Mouse (Mus musculus) forebrain, embryonic 15.5 days (tissue): ENCODE measurements at regions not wholly inside any gene's neighbourhood (a gene's known extent, or its start where the extent isn't known, plus 50 kb on each side); places are given as distances from the start of the nearest gene placed in this dataset.

ENCODE experiments used
- ATAC-seq: fragments of 200-750 bp; cut with Nextera tagmentation; replicated peaks from 2 replicates; pipeline ENCODE4 v1.8.0; 2017; ENCODE audit warnings: mild to moderate bottlenecking, moderate TSS enrichment, moderate library complexity
- H3K27ac ChIP-seq: fragments of 300-500 bp; sonication (generic); replicated peaks from 2 replicates; pipeline ENCODE4 v1.5.1; 2015; ENCODE audit warnings: mild to moderate bottlenecking, inconsistent platforms
- H3K27me3 ChIP-seq: fragments of 300-500 bp; sonication (generic); 2 replicates; pipeline ENCODE4 v1.6.1; 2015; ENCODE audit warnings: inconsistent platforms
- H3K36me3 ChIP-seq: fragments of 300-500 bp; sonication (generic); 2 replicates; pipeline ENCODE4 v1.6.1; 2015; ENCODE audit warnings: mild to moderate bottlenecking, inconsistent platforms
- H3K4me1 ChIP-seq: fragments of 300-500 bp; sonication (generic); 2 replicates; pipeline ENCODE4 v1.6.1; 2015; ENCODE audit warnings: inconsistent platforms
- H3K4me2 ChIP-seq: fragments of 300-500 bp; sonication (generic); replicated peaks from 2 replicates; pipeline ENCODE4 v1.6.1; 2015; ENCODE audit warnings: mild to moderate bottlenecking, inconsistent platforms
- H3K4me3 ChIP-seq: fragments of 300-500 bp; sonication (generic); 2 replicates; pipeline ENCODE4 v1.5.1; 2015; ENCODE audit warnings: mild to moderate bottlenecking, inconsistent platforms
- H3K9ac ChIP-seq: fragments of 300-500 bp; sonication (generic); replicated peaks from 2 replicates; pipeline ENCODE4 v1.6.1; 2015; ENCODE audit warnings: mild to moderate bottlenecking, inconsistent platforms
- H3K9me3 ChIP-seq: fragments of 300-500 bp; sonication (generic); 2 replicates; pipeline ENCODE4 v1.6.1; 2016; ENCODE audit warnings: inconsistent platforms
- WGBS: fragments of 180-500 bp; shearing (Covaris S2); methylation state at CpG from one replicate; pipeline ENCODE4 v1.1.7; 2015; ENCODE audit warnings: mixed read lengths; 5-methylcytosine and 5-hydroxymethylcytosine counted together

DNA sequence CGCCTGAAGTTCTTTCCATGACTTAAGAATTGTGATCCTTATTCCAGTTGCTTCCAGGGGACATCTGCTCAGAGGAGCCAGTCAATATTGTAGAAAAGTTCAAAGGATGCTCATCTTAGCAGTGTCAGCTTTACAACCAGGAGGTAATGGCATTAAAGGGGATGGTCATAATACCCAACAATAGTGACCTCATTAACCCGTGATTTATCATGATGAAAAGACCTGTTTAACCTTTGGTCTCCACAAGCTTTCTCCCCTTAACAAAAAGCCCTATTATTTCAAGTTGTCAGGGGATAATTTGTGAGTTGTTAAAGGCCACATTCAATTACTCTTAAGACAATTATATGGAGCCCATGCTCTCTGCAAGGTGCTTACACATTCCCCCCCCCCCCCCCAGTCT lies 54.3 kb upstream of the Htatip2 start:
- Histone ChIP-seq H3K27me3 (peaks cover 55% of the 10 kb centered on the region), H3K4me3 (no peak overlapping the region), H3K9ac (no peak overlapping the region), H3K4me2 (no peak overlapping the region), H3K27ac (no peak overlapping the region), H3K4me1 (peaks cover 8% of the 10 kb centered on the region; the same call in 1 of the 2 replicates), H3K9me3 (no peaks in the 10 kb centered on the region), H3K36me3 (no peaks in the 10 kb centered on the region)
- 8% methylated on average over 2 of the region's 2 CpGs for WGBS
- ATAC-seq, result no peak

DNA sequence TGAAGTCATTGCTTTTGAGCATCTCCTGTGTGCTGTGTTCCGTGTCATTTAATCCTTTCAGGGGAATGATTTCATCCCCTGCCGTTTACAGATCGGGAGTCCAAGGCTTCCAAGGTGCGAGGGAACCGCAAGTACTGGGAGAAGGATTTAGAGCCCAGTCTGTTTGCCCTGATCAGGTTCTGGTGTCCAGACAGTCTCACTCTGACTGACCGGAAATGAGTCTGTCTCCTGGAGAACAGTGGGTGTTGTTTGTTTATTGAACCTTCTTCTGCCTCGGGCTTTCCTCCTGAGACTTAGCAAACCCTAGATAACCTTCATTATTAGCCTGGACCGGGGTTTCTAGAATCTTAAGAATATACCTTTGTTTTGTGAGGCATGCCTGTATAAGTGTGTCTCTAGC lies 58.2 kb upstream of the Htatip2 start:
- 13% methylated on average over 8 of the region's 8 CpGs for WGBS
- Histone ChIP-seq H3K4me2 (no peak overlapping the region), H3K9me3 (no peaks in the 10 kb centered on the region), H3K9ac (no peak overlapping the region), H3K36me3 (no peaks in the 10 kb centered on the region), H3K4me3 (no peak overlapping the region), H3K4me1 (peaks cover 21% of the 10 kb centered on the region), H3K27ac (no peak overlapping the region), H3K27me3 (peaks cover 70% of the 10 kb centered on the region)
- ATAC-seq, result no peak

- no peak overlapping the region for H3K9ac ChIP-seq
- peaks cover 64% of the 10 kb centered on the region for H3K27me3 ChIP-seq
- H3K27ac ChIP-seq, result no peak overlapping the region
- no peak overlapping the region for H3K4me3 ChIP-seq
- 23% methylated on average over 15 of the region's 15 CpGs for WGBS
- no peaks in the 10 kb centered on the region for H3K36me3 ChIP-seq
- H3K4me1 ChIP-seq, result peaks cover 21% of the 10 kb centered on the region
- H3K9me3 ChIP-seq, result no peaks in the 10 kb centered on the region
- H3K4me2 ChIP-seq, result no peak overlapping the region
- ATAC-seq, result no peak
Measured at GRCm38 (mm10) chr7:49700024-49700390, 58.9 kb upstream of the Htatip2 start.

- H3K9ac ChIP-seq, result no peak overlapping the region
- no peaks in the 10 kb centered on the region for H3K36me3 ChIP-seq
- peaks cover 57% of the 10 kb centered on the region for H3K27me3 ChIP-seq
- peaks cover 21% of the 10 kb centered on the region for H3K4me1 ChIP-seq
- peak; percentile 82 for ATAC-seq
- no peak overlapping the region for H3K4me3 ChIP-seq
- no peak overlapping the region for H3K27ac ChIP-seq
- no peaks in the 10 kb centered on the region for H3K9me3 ChIP-seq
- 5% methylated on average over 13 of the region's 13 CpGs for WGBS
- no peak overlapping the region for H3K4me2 ChIP-seq
Measured at GRCm38 (mm10) chr7:49699107-49700023, 59.5 kb upstream of the Htatip2 start.

GRCm38 (mm10) chr7:49696228-49696627 lies 59.6 kb upstream of the Dbx1 start:
- 3% methylated on average over 6 of the region's 6 CpGs for WGBS
- Histone ChIP-seq H3K36me3 (no peaks in the 10 kb centered on the region), H3K4me3 (no peak overlapping the region), H3K4me1 (peaks cover 21% of the 10 kb centered on the region), H3K9ac (no peak overlapping the region), H3K27me3 (peaks cover 37% of the 10 kb centered on the region), H3K27ac (no peak overlapping the region), H3K4me2 (no peak overlapping the region), H3K9me3 (no peaks in the 10 kb centered on the region)
- no peak for ATAC-seq

DNA sequence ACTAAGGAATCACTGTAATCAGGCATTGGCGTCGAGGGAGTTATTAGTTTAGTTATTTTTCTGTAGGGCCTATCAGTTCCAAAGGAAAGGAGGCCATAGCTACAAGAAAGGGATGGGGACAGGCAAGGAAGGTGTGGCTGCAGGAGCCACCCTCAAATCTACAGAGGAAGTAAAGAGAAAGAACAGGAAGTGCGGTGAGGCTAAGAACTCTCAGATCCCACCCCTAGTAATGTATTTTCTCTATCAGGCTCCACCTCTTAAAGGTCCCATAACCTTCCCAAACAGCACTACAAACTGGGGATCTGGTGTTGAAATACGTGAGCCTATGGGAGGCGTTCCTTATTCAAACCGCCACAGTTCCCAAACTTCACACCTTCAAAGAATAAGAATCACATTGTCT lies 52.9 kb upstream of the Dbx1 start:
- WGBS, result 47% methylated on average over 6 of the region's 6 CpGs
- H3K27me3 ChIP-seq, result peaks cover 68% of the 10 kb centered on the region
- ATAC-seq, result no peak
- no peaks in the 10 kb centered on the region for H3K9me3 ChIP-seq
- no peaks in the 10 kb centered on the region for H3K36me3 ChIP-seq
- no peak overlapping the region for H3K9ac ChIP-seq
- H3K4me1 ChIP-seq, result 0 out of 2 replicates have a peak, but pooled peaks cover 2% of the 10 kb centered on the region
- no peak overlapping the region for H3K4me3 ChIP-seq
- H3K4me2 ChIP-seq, result no peak overlapping the region
- no peak overlapping the region for H3K27ac ChIP-seq

DNA sequence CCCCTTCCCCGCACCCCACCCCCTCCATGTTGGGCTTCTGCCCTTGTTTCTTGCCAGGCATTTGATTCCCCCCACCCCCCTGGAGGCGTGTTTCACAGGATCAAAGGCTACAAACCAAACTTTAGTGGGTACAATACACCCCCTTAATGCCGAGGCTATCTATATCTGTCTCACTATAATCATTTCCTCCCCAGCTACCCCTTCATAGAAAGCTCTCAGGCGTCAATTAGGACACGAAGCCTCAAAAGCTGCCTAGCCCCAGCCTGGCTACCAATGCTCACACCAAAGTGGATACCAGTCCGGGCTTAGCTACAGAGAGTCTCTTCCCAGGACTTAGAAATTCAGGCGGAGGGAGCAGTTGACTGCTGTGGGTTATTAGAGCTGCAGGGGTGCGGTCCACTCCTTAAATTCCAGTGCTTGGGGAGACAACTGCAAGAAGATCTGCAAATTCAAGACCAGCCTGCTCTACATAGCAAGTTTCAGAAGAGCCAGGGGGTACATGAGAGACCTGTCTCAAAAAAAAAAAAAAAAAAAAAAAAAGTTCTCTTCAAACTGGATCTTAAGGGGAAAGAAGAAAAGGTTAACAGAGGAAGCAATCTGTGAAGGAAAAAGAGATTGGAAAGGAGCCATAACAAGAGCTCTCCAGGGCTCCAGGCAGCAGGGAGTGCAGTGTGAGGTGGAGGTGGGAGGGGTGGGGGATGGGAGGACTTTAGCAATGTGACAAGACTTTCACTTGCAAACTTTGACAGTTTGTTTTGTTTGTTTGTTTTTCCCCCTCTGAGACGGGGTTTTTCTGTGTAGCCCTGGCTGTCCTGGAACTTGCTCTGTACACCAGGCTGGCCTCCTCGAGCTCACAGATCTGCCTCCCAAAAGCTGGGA lies 52.1 kb upstream of the Dbx1 start:
- no peak overlapping the region for H3K27ac ChIP-seq
- no peak overlapping the region for H3K4me2 ChIP-seq
- H3K27me3 ChIP-seq, result peaks cover 73% of the 10 kb centered on the region
- no peaks in the 10 kb centered on the region for H3K36me3 ChIP-seq
- no peaks in the 10 kb centered on the region for H3K9me3 ChIP-seq
- H3K4me1 ChIP-seq, result 0 out of 2 replicates have a peak, but pooled peaks cover 2% of the 10 kb centered on the region
- H3K4me3 ChIP-seq, result no peak overlapping the region
- 6% methylated on average over 10 of the region's 10 CpGs for WGBS
- no peak for ATAC-seq
- no peak overlapping the region for H3K9ac ChIP-seq

DNA sequence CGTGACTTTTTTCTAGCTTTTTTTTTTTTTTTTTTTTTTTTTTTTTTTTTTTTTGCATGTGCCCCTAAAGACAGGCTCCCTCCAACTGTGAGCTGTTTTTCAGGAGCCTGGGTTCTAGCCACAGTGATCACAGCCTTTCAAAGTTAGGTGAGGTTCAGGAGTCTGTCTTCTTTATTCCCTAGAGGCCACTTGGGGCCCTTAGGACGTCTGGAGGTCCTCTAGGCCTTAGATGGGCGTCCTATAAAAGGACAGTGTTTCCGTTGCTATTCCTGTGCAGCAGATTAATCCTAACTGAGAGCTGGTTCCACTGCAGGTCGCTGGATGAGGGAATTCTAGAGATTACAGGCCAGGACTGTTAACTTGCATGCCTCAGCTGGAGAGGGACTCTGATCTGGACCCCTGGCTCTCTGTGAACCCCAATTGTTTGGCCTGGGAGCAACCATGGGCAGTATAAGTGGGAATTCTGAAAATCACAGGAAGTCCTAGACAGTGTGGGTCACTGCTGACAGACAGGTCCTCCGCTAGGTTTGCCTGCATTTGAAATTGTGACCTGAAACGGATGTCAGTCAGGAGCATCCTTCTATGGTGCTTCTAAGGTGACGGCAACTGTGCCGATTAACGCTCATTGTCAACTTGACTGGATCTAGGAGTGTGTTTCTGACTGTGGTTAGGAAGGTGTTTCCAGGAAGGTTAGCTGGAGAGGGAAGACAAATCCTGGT lies 51.2 kb upstream of the Dbx1 start:
- peaks cover 80% of the 10 kb centered on the region for H3K27me3 ChIP-seq

DNA sequence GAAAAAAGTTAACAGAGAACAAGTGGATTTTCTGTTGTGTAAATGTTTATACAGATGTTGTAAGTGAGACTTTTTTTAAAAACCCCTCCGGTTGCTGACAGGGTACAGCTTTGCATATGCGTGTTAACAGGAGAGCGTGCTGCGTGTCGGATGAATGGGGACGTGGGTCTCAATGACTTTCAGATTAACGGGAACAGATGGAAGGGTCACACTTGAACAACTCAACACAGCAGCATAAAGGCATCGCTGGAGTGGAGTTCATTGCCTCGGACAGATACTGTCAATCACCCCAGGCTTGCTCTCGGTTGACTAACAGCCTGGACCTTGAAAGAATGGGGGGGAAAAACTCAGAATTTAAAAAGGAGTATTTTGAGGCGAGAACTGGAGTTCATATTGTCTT lies 50.3 kb upstream of the Dbx1 start:
- Histone ChIP-seq H3K4me2 (no peak overlapping the region), H3K4me1 (0 out of 2 replicates have a peak, but pooled peaks cover 2% of the 10 kb centered on the region), H3K9me3 (no peaks in the 10 kb centered on the region), H3K36me3 (no peaks in the 10 kb centered on the region), H3K4me3 (no peak overlapping the region), H3K27me3 (peaks cover 85% of the 10 kb centered on the region), H3K9ac (no peak overlapping the region), H3K27ac (no peak overlapping the region)
- ATAC-seq, result no peak
- 16% methylated on average over 11 of the region's 11 CpGs for WGBS

More for the DNA sequence above, 51.2 kb upstream of the Dbx1 start:
- WGBS, result 17% methylated on average over 10 of the region's 10 CpGs
- H3K4me2 ChIP-seq, result no peak overlapping the region
- no peak for ATAC-seq
- no peak overlapping the region for H3K9ac ChIP-seq
- H3K27ac ChIP-seq, result no peak overlapping the region
- H3K4me3 ChIP-seq, result no peak overlapping the region
- H3K9me3 ChIP-seq, result no peaks in the 10 kb centered on the region
- no peaks in the 10 kb centered on the region for H3K36me3 ChIP-seq
- 0 out of 2 replicates have a peak, but pooled peaks cover 2% of the 10 kb centered on the region for H3K4me1 ChIP-seq
